10 mouse cellular contexts compared by ENCODE assay signal in genomic region chr7:62877033-62877432, GRCm38 (mm10). TPM values are rescaled to one million over a fixed set of nuclear protein-coding genes. Genes with fewer than 3 reads are reported as not detected.
DNase-seq lines count a peak whose midpoint lies in the region; ATAC-seq and TF ChIP-seq lines count a peak whose summit lies in the region.
"Had no signal": no experiment of that assay in that cellular context is flagged by ENCODE, and none has a peak within 500 bp of the region (broad histone marks: within the 10 kb centered on the region; RNA-seq: fewer than 3 reads in every experiment).

No protein-coding gene starts in this region.

- H3K9ac ChIP-seq in kidney, embryonic 14.5 days (ENCODE audit: low read depth, low read length) = no peak overlapping the region
- H3K9ac ChIP-seq in ES-Bruce4 (ENCODE audit: low read depth, poor library complexity, severe bottlenecking) = no peak overlapping the region

- H3K36me3 ChIP-seq in kidney, embryonic 14.5 days (ENCODE audit: control insufficient read depth, insufficient read depth, low read length) = no peaks in the 10 kb centered on the region
- no peaks in the 10 kb centered on the region for H3K36me3 ChIP-seq in ES-Bruce4 (ENCODE audit: control insufficient read depth, insufficient read depth, low read length, poor library complexity, severe bottlenecking)

- no peak for TF ChIP-seq EP300 in ES-Bruce4 (IDR thresholded peaks at IDR 0.05; ENCODE audit: insufficient read depth, low read depth, low read length)

- no peak overlapping the region for H3K4me2 ChIP-seq in kidney, embryonic 14.5 days (replicated peaks; ENCODE audit: low read depth, low read length)

- 22% methylated on average over 1 of the region's 1 CpGs for WGBS in kidney, embryonic 14.5 days

- H3K4me3 ChIP-seq in kidney, embryonic 14.5 days (ENCODE audit: low read length) = no peak overlapping the region
- H3K4me3 ChIP-seq in ES-Bruce4 (ENCODE audit: low read depth, low read length) = no peak overlapping the region

- no peaks in the 10 kb centered on the region for H3K4me1 ChIP-seq in kidney, embryonic 14.5 days (ENCODE audit: control insufficient read depth, insufficient read depth, low read length)
- H3K4me1 ChIP-seq in ES-Bruce4 (ENCODE audit: control insufficient read depth, insufficient read depth, low read length) = no peaks in the 10 kb centered on the region

- no peak overlapping the region for H3K27ac ChIP-seq in kidney, embryonic 14.5 days (ENCODE audit: low read depth, low read length)
- H3K27ac ChIP-seq in ES-Bruce4 (ENCODE audit: insufficient read depth, low read length) = no peak overlapping the region

- TF ChIP-seq CTCF in ES-Bruce4 (IDR thresholded peaks at IDR 0.05; ENCODE audit: low read depth, low read length) = peak; percentile 8

- no peaks in the 10 kb centered on the region for H3K9me3 ChIP-seq in kidney, embryonic 14.5 days (ENCODE audit: control insufficient read depth, low read length)
- H3K9me3 ChIP-seq in ES-Bruce4 (replicated peaks; ENCODE audit: control insufficient read depth, insufficient read depth, low read length, poor library complexity, severe bottlenecking) = no peaks in the 10 kb centered on the region

- H3K27me3 ChIP-seq in kidney, embryonic 14.5 days (ENCODE audit: control insufficient read depth, insufficient read depth, low read length) = no peaks in the 10 kb centered on the region
- H3K27me3 ChIP-seq in ES-Bruce4 (ENCODE audit: control insufficient read depth, insufficient read depth, low read length, poor library complexity, severe bottlenecking) = no peaks in the 10 kb centered on the region

- TF ChIP-seq POLR2A in ES-Bruce4 (IDR thresholded peaks at IDR 0.05; ENCODE audit: insufficient read depth, low read length) = no peak

- ATAC-seq in kidney, embryonic 14.5 days (ENCODE audit: low FRiP score, low TSS enrichment) = no peak; the same call in 1 of the 2 replicates
- peak; percentile 75; the same call in 1 of the 2 replicates for ATAC-seq in megakaryocyte-erythroid progenitor cell, adult 5-6 weeks (replicated peaks; ENCODE audit: low FRiP score, low TSS enrichment, poor library complexity, severe bottlenecking)
- no peak for ATAC-seq in inflammation-experienced regulatory T-cells, adult 6 months

- DNase-seq in kidney, adult 8-10 months = peak; percentile 7 to 9
- peak; percentile 13 for DNase-seq in c-Kit-positive CD71-positive TER-119-negative erythroid progenitor cells, embryonic 14.5 days (ENCODE audit: low read depth)
- DNase-seq in forelimb bud, embryonic 11.5 days (ENCODE audit: low read depth, low spot score) = peak; percentile 59
- no peak for DNase-seq in testis, postnatal 14 days (ENCODE audit: low spot score)

RNA-seq across cellular contexts. Expression of gene A26c2, which starts 53.6 kb away (rescaled TPM):
- polyA plus RNA-seq in kidney, embryonic 14.5 days (2014; fragmentation: Nextera tagmentation; extraction: Ambion mirVana) = not detected in 2 replicates
- not detected in 2 replicates for polyA plus RNA-seq in ES-Bruce4 (2011; ENCODE audit: insufficient read depth, insufficient read length, low read depth, missing spikeins)
- total RNA-seq in megakaryocyte-erythroid progenitor cell, adult 5-6 weeks (2014; fragmentation: Nextera tagmentation) = not detected in 2 replicates
- total RNA-seq in megakaryocyte-erythroid progenitor cell, adult 5-6 weeks (2017) = not detected in 2 replicates
- polyA plus RNA-seq in inflammation-experienced regulatory T-cells, adult 6 months (2017; shearing (Covaris generic)) = not detected
- total RNA-seq: layer of hippocampus, postnatal 25 days had no signal
- polyA plus RNA-seq: stomach, embryonic 14.5 days had no signal
